Mouse (Mus musculus): ENCODE results near the gene Casp4. TPM values are rescaled to one million over a fixed set of nuclear protein-coding genes. Genes with fewer than 3 reads are reported as not detected.

Casp4 gene
- total RNA-seq, 2 experiments from 2014 or later, result 0.82 to 1.0 TPM

DNA sequence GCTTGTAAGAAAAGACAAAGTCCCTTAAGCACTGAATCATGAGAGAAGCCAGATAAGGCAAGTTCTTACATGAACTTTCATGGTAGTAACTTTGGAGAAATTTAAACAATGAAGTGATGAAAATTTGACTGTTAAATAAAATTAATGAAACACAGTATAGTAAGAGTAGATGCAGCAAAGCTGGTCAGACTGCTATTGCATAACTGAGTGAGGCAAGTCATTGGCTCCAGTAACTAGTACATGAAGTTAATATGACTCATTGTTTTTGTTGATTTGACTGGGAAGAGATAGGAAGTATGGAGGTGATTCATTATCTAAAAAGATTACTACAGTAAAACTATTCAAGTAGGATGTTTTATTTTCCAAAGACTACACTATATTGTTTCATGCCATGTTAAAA, 48.2 kb downstream of the Casp4 start:
- no peak for DNase-seq
- intact Hi-C loops (cut with DNase I; ENCODE audit: low total_unique reads), result no loop called here

Other genes starting within 250 kb of the Casp4 start
- gene Casp1, start 10.3 kb upstream of the Casp4 start, total RNA-seq (2021), result under 1 TPM; 0.31 to 0.40 TPM
- gene Casp12, start 36.6 kb downstream of the Casp4 start, total RNA-seq (2021), result 1 to 10 TPM; 5.1 to 5.5 TPM

Measured in gastrocnemius, postnatal 14 days (tissue).